Mouse (Mus musculus) spleen, embryonic (tissue): ENCODE measurements at regions not wholly inside any gene's neighbourhood (a gene's known extent, or its start where the extent isn't known, plus 50 kb on each side); places are given as distances from the start of the nearest gene placed in this dataset.

Source experiments
- CTCF ChIA-PET: fragments of 350-600 bp; sonication (Branson Sonifier 250); formaldehyde crosslinking; loops from one replicate; lab custom pipeline; 2022; lab: Charles Lee

DNA sequence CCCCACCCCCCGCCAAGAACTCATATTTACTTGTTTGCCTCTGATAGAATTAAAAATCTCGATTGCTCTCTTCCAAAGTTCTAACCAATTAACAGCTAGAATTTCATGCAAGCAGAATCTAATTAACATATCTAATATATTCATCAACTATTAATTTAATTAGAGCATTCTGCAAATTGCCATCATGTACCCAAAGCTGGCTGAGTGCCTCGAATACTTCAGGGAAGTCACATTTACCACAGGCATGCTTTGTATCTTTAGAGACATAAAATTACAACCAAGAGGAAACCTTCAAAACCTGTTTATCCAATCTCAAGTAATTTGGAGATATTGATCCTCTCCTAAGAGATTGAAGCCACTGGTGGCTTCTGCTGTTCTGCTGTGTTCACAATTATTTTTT is 401.6 kb upstream of the Nmur2 start:
- CTCF ChIA-PET: no interaction called here

DNA sequence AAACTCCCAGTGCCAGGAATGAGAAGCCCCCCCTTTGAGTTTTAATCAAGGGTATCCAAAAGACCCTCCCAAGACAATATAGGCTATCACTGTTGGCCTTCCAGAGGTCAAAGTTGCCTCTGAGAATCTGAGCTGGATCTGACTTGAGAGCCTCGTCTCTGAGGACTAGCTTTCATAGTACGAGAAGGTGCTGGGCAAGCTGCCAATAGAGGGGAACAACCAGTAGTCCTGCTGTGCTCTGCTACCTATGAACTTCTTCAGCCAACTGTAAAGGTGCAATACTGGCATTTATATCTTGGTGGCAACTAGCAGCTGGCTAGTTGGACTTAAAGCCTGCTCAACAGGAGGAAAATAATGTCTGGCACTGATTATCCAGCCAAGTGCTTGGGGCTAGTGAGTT is 400.3 kb upstream of the Nmur2 start:
- CTCF ChIA-PET: no interaction called here

DNA sequence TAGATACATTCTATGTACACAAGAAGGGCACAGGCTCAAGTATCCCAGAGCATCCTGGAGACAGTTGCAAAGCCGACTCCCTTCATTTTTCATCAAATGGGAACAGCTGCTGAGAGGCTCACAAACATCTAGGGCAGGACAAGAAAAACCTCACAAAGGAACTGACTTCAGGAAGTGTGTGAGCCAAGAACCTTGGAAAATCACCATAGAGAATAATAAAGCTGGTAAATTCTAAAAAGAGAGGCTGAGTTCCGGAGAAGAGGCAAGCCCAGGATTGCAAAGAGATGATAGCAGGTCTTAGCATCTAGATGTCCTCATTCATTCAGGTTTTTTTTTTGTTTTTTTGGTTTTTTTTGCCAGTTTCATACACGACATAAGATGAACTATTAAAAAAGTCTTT is 390.3 kb upstream of the Nmur2 start:
- CTCF ChIA-PET: no interaction called here

GRCm38 (mm10) chr11:56384761-56385160 is 344.0 kb upstream of the Nmur2 start:
- CTCF ChIA-PET: no interaction called here

- CTCF ChIA-PET: no interaction called here
Observed at GRCm38 (mm10) chr11:56377535-56377934, 336.7 kb upstream of the Nmur2 start.

- CTCF ChIA-PET: no interaction called here
Observed at GRCm38 (mm10) chr11:56374329-56374728, 333.5 kb upstream of the Nmur2 start.

DNA sequence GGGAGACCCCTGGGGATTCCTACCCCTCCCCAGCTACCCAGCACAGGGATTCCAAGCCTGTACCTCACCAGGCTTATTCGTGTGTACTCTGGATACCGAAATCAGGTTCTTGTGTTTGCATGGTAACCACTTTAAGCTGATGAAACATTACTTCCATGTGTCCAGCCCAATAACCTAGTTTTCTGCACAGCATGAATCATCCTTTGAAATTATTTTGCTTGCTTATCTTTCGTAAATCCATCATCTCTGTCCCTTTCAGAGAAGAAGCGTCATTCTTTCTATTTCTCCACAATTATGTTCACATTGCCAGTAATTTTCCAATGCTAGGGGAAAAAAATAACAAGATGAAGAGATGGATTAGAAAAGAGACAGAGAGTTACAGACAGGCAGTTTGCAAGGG is 332.8 kb upstream of the Nmur2 start:
- CTCF ChIA-PET: no interaction called here

DNA sequence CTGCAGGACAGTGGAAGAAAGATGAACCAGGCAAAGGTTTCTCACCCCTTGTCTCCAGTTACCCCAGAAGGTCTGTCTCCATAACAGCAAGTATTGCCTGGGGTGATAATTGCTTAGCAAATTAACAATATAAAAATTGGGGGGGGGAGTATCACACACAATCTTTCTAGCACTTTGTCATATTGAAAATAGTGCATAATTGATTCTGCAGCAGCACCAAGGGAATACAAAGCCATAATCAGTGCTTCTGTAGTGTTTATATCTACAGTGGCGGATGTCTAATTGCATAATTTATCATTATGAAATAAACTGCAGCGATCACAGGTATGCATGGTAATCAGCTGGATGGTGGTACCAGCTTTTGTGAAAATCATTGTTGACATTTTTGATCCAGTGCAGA is 316.9 kb upstream of the Nmur2 start:
- CTCF ChIA-PET: no interaction called here

- CTCF ChIA-PET: no interaction called here
Observed at GRCm38 (mm10) chr11:56351798-56352366, 311.1 kb upstream of the Nmur2 start.

GRCm38 (mm10) chr11:56351231-56351630 is 310.4 kb upstream of the Nmur2 start:
- CTCF ChIA-PET: no interaction called here

DNA sequence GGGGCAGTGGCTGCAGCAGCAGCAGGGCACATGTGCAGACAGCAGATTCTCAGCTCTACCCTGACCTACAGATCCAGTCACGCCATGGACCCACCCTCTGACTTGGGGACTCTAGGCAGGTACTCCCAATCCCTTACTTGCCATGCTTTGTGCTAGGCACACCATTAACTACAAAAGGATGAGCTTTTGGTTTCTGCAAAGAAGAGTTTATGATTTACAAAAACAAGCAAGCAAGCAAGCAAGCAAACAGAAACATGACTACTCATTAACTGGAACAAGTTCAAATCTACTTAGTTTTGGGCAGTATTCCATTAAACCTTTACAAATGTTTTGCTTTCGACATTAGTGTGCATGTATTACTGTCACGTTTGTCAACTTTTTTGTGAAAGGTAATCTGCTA is 309.0 kb upstream of the Nmur2 start:
- CTCF ChIA-PET: no interaction called here

- CTCF ChIA-PET: no interaction called here
Observed at GRCm38 (mm10) chr11:56348408-56348807, 307.6 kb upstream of the Nmur2 start.

DNA sequence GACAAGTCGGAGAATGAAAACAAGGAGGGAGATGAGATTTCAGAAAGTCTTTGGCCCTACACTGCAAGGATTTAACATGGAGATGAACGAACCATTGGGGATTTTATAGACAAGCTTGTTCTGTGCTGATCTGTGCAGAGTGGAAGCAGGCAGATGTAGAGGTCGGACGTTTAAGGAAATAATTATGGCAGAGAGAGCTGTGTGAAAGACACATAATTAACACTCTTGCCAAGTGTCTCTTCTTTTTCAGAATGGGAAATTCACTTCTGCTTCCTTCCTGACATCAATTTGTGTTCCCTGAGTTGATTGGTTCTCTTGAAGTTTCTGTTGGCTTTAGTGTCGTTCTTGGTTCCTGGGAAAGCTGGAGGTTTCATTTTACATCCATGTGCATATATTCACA is 302.3 kb upstream of the Nmur2 start:
- CTCF ChIA-PET: no interaction called here

- CTCF ChIA-PET: no interaction called here
Observed at GRCm38 (mm10) chr11:56341731-56342130, 300.9 kb upstream of the Nmur2 start.

DNA sequence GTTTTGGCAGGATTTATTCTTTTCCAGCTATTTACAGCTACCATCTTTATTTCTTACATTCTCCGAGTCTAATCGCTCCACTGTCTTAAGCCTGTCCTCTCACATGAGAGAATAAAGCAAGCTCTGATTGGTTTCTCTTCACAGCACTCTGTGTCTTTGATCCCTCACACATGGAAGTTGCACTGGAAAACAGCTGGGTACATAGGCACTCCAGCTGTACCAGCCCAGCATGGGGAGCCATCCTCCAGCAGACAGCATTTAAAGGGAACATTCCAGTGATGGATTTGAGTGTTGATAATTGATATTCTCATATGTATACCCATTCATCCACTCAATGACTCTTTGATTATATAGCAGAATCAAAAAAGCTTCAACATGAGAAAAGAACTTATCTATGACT is 300.2 kb upstream of the Nmur2 start:
- CTCF ChIA-PET: no interaction called here

DNA sequence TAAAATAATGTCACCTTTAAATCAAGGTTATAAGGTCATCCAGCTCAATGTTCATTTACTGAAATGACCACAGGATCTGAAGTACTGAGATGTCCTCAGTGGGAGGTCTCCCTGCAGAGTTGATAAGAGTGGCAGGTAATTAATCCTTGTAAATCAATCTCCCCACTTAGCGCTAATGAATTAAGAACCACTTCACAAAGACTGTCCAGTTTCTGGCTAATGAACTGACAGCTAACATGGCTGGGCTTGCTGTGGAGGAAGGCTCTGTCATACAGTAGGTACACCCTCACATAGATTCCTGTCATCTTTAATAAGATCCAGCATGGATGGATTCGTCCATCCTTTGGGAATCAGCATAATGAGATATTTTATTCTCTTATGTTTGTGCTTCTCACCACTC is 297.7 kb upstream of the Nmur2 start:
- CTCF ChIA-PET: interaction anchor here (0.8 kb wide), 1 partner anchor 48 kb away, joined by 3 read pairs; no protein-coding TSS in a partner anchor

GRCm38 (mm10) chr11:56335937-56336336 is 295.1 kb upstream of the Nmur2 start:
- CTCF ChIA-PET: no interaction called here

- CTCF ChIA-PET: no interaction called here
Observed at GRCm38 (mm10) chr11:56320293-56320692, 279.5 kb upstream of the Nmur2 start.

DNA sequence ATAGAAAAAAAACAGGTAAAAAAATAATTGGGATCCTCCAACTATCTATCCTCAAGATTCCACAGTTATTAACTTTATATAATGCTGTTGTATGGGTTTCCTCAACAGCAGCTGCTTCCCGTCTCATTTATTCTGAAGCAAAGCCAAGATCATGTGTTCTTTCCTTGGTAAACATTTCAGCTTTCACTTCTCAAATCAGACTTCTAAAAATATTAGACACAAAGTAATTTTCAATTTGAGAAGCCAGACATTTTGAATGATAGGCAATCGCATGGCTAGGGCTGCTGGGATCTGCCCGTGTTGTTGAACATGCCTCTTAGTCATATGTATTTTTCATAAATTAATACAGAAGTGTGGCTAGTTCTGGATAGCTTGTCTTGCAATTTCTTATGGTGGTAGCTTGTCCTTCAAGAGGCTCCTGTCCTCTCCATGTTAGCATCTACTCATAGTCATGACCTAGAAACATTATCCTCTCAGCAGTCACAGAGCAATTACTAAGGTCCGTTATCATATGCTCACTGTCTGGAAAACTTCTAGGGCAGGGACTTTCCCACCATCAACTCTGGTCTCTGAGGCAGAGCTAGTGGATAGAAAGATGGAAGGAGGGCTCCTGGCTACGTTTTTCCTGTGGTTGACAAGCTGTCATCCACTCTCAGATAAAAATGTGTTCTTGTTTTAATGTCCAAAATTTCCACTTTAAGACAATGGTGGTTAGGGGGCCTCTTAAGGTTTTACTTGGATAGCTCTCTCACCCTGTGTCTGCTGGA is 274.6 kb upstream of the Nmur2 start:
- CTCF ChIA-PET: no interaction called here

DNA sequence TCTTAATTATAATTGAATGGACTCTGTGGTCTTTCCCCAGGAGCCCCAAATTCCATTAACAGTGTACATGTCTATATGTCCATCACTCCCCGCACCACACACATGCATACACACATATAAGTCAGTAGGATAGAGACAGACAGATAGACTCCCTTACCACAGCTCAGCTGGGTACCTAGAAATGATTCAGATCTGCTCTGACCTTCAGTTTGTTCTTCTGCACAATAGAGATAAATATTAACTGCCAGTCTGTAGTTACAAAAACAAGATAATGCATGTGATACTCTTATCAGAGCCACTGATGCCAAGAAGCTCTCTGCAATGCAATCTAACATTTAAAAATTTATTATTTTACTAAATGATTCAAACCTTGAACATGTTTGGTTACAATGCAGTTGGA is 268.7 kb upstream of the Nmur2 start:
- CTCF ChIA-PET: no interaction called here

- CTCF ChIA-PET: no interaction called here
Observed at GRCm38 (mm10) chr11:56308383-56309105, 267.7 kb upstream of the Nmur2 start.

DNA sequence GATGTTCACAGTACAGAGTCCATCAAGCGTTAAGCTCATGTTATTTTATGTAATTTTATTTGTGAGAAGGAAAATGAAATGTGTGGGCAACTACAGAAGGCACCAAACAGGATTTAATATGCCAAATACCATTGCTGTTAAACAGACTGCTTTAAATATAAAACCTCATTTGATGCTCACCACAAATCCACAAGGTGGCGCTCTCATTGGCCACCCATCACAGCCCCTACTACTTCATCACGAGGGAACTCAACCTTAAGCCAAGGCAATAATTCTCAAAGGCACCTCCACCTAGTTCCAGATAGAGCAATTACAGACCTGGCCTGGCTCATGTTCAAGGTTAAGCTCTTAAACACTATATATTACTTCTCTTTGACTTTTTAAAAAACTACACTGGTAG is 266.2 kb upstream of the Nmur2 start:
- CTCF ChIA-PET: no interaction called here
